Mouse (Mus musculus): ENCODE data around the gene Shox2.

- no peak for TF ChIP-seq POLR2A (IDR thresholded peaks at IDR 0.05; ENCODE audit: low read depth, low read length)
- TF ChIP-seq CTCF (conservative IDR thresholded peaks at IDR 0.05; ENCODE audit: insufficient read depth, insufficient read length, low read depth, low read length), result no peak
These were observed 21.6 kb downstream of the Shox2 start for GRCm38 (mm10) chr3:66959972-66960371.
